Comparison of ENCODE assay signal across 8 mouse cellular contexts in the genomic region with DNA sequence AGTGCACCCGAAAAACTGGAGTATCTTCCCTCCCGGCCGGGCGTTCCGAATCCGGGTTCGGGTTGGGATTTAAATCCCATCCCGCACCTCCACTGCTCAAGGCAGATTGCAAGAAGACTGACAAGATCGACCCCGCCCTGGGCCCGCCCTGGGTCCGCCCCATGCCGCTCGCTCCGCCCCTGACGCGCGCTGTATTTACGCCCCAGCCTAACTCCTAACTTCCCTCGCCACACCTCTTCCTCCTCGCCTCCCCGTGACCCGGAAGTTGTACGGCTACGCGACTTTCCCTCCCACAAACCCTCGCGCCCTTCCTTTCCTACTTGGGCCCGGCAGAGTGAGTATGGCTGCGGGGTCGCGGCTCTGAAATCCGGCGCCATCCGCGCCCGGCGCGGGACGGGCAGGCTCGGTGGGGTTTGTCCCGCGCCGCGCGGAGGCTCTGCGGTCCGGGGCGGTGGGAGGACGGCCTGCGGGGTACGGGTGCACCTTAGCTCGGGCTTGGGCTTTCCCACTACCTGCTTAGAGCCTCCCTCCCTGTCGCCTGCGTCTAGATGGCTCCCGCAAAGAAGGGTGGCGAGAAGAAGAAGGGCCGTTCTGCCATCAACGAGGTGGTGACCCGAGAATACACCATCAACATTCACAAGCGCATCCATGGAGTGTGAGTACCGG. TPM values are rescaled to one million over a fixed set of nuclear protein-coding genes. Genes with fewer than 3 reads are reported as not detected.
DNase-seq lines count a peak whose midpoint lies in the region; ATAC-seq lines count a peak whose summit lies in the region.

Gene Rpl31 (plus strand): TSS at position 242 of the 666 bp plus-strand sequence.

- H3K4me3 ChIP-seq in brown adipose tissue, adult 24 weeks (ENCODE audit: insufficient read depth, low read depth, low read length) = peak within 1 kb of the TSS; percentile 87
- peak within 1 kb of the TSS; percentile 96 for H3K4me3 ChIP-seq in heart, embryonic 13.5 days
- H3K4me3 ChIP-seq in liver, embryonic 12.5 days = peak within 1 kb of the TSS; percentile 96
- peak within 1 kb of the TSS; percentile 74 for H3K4me3 ChIP-seq in stomach, embryonic 15.5 days (replicated peaks)

- under 1% methylated on average over 62 of the region's 62 CpGs for WGBS in heart, embryonic 13.5 days
- under 1% methylated on average over 62 of the region's 62 CpGs for WGBS in liver, embryonic 12.5 days (ENCODE audit: insufficient replicate concordance)
- under 1% methylated on average over 59 of the region's 62 CpGs for WGBS in stomach, embryonic 15.5 days

- peak within 1 kb of the TSS; percentile 61 for H3K27ac ChIP-seq in brown adipose tissue, adult 24 weeks (replicated peaks; ENCODE audit: low read depth, low read length)
- peak within 1 kb of the TSS; percentile 90 for H3K27ac ChIP-seq in heart, embryonic 13.5 days (replicated peaks)
- peak within 1 kb of the TSS; percentile 90 for H3K27ac ChIP-seq in liver, embryonic 12.5 days
- peak within 1 kb of the TSS; percentile 93 for H3K27ac ChIP-seq in stomach, embryonic 15.5 days

- peak within 1 kb of the TSS; percentile 100 for H3K9ac ChIP-seq in heart, embryonic 13.5 days
- peak within 1 kb of the TSS; percentile 98 for H3K9ac ChIP-seq in liver, embryonic 12.5 days
- peak within 1 kb of the TSS; percentile 73 for H3K9ac ChIP-seq in stomach, embryonic 15.5 days

- H3K4me2 ChIP-seq in heart, embryonic 13.5 days = peak within 1 kb of the TSS; percentile 95
- H3K4me2 ChIP-seq in liver, embryonic 12.5 days = peak within 1 kb of the TSS; percentile 80
- H3K4me2 ChIP-seq in stomach, embryonic 15.5 days = peak within 1 kb of the TSS; percentile 68

- no peaks in the 10 kb centered on the region for H3K9me3 ChIP-seq in heart, embryonic 13.5 days
- no peaks in the 10 kb centered on the region for H3K9me3 ChIP-seq in liver, embryonic 12.5 days (replicated peaks)
- H3K9me3 ChIP-seq in stomach, embryonic 15.5 days = no peaks in the 10 kb centered on the region

- peak; percentile 98 for DNase-seq in CD4-positive, CD25-positive, alpha-beta regulatory T cell, adult 2 months (ENCODE audit: low read depth, low spot score)
- DNase-seq in fat pad, adult 2 months (ENCODE audit: extremely low read depth, low read depth, low spot score) = peak; percentile 52
- peak; percentile 98 for DNase-seq in kidney, postnatal 10 days
- DNase-seq in natural killer cell, adult 2 months (ENCODE audit: low spot score in 2 of 2) = peak; percentile 95 to 96

- H3K27me3 ChIP-seq in heart, embryonic 13.5 days (replicated peaks) = no peaks in the 10 kb centered on the region
- peaks cover 2% of the 10 kb centered on the region; the same call in 1 of the 2 replicates for H3K27me3 ChIP-seq in liver, embryonic 12.5 days (replicated peaks)
- H3K27me3 ChIP-seq in stomach, embryonic 15.5 days (replicated peaks) = no peaks in the 10 kb centered on the region

- H3K36me3 ChIP-seq in heart, embryonic 13.5 days = peaks cover 37% of the 10 kb centered on the region
- peaks cover 43% of the 10 kb centered on the region for H3K36me3 ChIP-seq in liver, embryonic 12.5 days
- peaks cover 32% of the 10 kb centered on the region for H3K36me3 ChIP-seq in stomach, embryonic 15.5 days

- ATAC-seq in heart, embryonic 13.5 days (ENCODE audit: extremely low read depth, insufficient number of reproducible peaks, low FRiP score, low TSS enrichment) = peak; percentile 97
- peak; percentile 98 for ATAC-seq in liver, embryonic 12.5 days
- peak; percentile 98 for ATAC-seq in stomach, embryonic 15.5 days (ENCODE audit: insufficient read depth, low FRiP score, low read depth)

- no peaks in the 10 kb centered on the region; the same call in 1 of the 2 replicates for H3K4me1 ChIP-seq in brown adipose tissue, adult 24 weeks (ENCODE audit: control insufficient read depth, insufficient read depth, insufficient read length, low read length)
- peaks cover 22% of the 10 kb centered on the region for H3K4me1 ChIP-seq in heart, embryonic 13.5 days
- H3K4me1 ChIP-seq in liver, embryonic 12.5 days = peaks cover 40% of the 10 kb centered on the region
- H3K4me1 ChIP-seq in stomach, embryonic 15.5 days = peaks cover 3% of the 10 kb centered on the region; the same call in 1 of the 2 replicates

RNA-seq across cellular contexts. Expression of gene Rpl31, which starts in this region (rescaled TPM):
- 322 and 591 TPM in 2 replicates for polyA plus RNA-seq in brown adipose tissue, adult 24 weeks (2012; ENCODE audit: insufficient read depth, insufficient read length, missing spikeins)
- polyA plus RNA-seq in heart, embryonic 13.5 days (2015; fragmentation: Nextera tagmentation; extraction: Ambion mirVana) = 358 and 371 TPM in 2 replicates
- 511 and 538 TPM in 2 replicates for polyA plus RNA-seq in liver, embryonic 12.5 days (2016; fragmentation: Nextera tagmentation; extraction: Ambion mirVana)
- polyA plus RNA-seq in stomach, embryonic 15.5 days (2015; fragmentation: Nextera tagmentation; extraction: Ambion mirVana) = 421 and 487 TPM in 2 replicates

Comparison
In these comparisons a context has a peak if more than half of its experiments do, and no peak if none do; other contexts are left out.
1. Peak in every context shown above with its lines: DNase-seq, ATAC-seq, H3K4me3 ChIP-seq and H3K27ac ChIP-seq.